Mouse (Mus musculus) hematopoietic multipotent progenitor cell, adult 10-12 weeks (in vitro differentiated cells): ENCODE measurements around the gene Bhmt. TPM values are rescaled to one million over a fixed set of nuclear protein-coding genes. Genes with fewer than 3 reads are reported as not detected.

Source experiments
- polyA plus RNA-seq: library from polyadenylated mRNA; stranded (reverse); fragments of >175 nt; gene quantifications from 2 replicates; pipeline ENCODE4 v1.2.3, GENCODE M21; 2012; ENCODE audit warnings: low replicate concordance

The Bhmt gene
- not detected in 2 replicates for polyA plus RNA-seq

DNA sequence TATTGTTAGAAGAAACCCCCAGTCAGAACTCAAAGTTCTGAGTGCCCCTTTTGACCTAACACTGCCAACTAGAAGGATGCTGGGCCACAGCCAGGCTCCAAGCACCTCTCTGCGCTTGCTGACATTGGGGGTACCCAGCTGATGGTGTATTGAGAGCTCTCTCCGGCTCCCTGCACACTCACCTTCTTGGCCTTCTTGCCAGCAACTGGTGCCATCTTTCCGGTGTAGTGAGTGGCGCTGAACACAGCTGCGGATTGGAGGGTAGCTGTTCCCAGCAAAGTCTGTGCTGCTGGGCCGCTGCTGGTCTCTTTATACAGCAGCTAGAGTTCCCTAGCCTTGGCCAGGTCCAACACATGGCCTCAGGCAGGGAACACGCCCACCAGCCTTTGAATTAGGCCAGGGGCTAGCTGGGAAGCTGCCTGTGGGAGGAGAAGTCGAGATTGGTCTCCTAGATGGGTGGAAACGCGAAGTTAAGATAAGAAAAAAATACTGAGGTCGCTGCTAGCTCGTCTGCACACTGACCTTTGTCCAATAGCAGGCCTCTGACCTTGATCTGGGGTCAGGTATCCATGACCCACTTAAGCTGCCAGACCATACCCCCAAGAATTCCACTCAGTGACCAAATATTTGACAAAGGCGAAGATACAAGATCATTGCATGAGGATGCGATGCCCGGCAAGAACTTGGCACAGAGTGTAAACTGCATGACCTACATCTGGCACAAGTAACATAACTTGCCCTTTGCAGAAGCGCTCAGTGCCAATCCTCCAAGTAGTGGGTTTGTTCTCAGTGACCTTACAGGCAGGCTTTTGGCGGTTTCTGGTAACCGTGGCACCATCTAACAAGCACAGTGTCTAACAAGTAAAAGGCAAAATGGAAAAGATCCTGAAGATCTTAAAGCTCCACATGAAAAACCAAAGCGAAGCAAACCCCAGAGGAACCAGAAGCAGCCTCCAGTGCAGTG is at the start of gene Bhmt:
Bhmt (minus strand) TSS at position 680 of the 964 bp plus-strand sequence.

DNA sequence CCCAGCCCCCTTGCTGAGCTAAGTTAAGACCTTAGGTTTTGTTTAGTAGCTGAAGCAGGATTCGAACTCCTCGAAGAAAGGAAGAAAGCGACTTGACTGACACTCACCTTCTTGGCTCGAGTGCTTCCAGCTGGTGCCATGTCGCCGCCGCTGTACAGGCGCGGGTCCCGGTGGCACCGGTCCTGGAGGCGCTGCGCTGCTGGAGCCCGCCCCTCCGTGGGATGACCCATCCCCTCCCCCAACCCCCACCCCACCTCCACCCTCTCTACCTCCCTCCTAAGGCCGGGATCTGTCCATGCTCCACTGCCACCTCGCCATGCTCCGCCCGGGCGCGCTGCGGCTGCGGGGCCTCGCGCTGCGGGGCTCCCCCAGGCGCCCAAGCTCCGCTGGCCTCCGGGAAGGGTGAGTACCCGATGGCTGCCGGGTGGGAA is 36.4 kb upstream of the Bhmt start, which contains the start of the genes Bhmt2 and Dmgdh:
Bhmt2 (minus strand) TSS at position 172 of the 431 bp plus-strand sequence.
Dmgdh (plus strand) TSS at position 303 of the 431 bp plus-strand sequence.

Other genes starting within 250 kb of the Bhmt start
- 8.4 and 19.8 TPM in 2 replicates for gene Jmy, start 138.2 kb downstream of the Bhmt start, polyA plus RNA-seq
- not detected in 2 replicates for gene Bhmt2, start 36.3 kb upstream of the Bhmt start, polyA plus RNA-seq
- not detected in 2 replicates for gene Dmgdh, start 36.5 kb upstream of the Bhmt start, polyA plus RNA-seq
- gene Arsb, start 133.7 kb upstream of the Bhmt start, polyA plus RNA-seq: 28.4 and 69.2 TPM in 2 replicates